Mouse (Mus musculus) hindbrain, embryonic 14.5 days (tissue): ENCODE measurements at regions not wholly inside any gene's neighbourhood (a gene's known extent, or its start where the extent isn't known, plus 50 kb on each side); places are given as distances from the start of the nearest gene placed in this dataset.
"Not testable (repeated sequence)": the region's sequence is repeated elsewhere in the genome, so short reads cannot be mapped to it uniquely, and the experiment has no call there.

Experiments used
- ATAC-seq: fragments of 200-750 bp; cut with Nextera tagmentation; 2 replicates; pipeline ENCODE4 v1.8.0; 2017; ENCODE audit warnings: moderate number of reproducible peaks, mild to moderate bottlenecking, moderate TSS enrichment, moderate library complexity; ENCODE audit not compliant: low FRiP score
- DNase-seq: peaks from one replicate; pipeline ENCODE4 v3.0.0-alpha.2; 2015; ENCODE audit warnings: low spot score
- H3K27ac ChIP-seq: fragments of 300-500 bp; sonication (generic); 2 replicates; pipeline ENCODE4 v1.5.1; 2014; ENCODE audit warnings: mild to moderate bottlenecking, moderate library complexity
- H3K27me3 ChIP-seq: fragments of 300-500 bp; sonication (generic); 2 replicates; pipeline ENCODE4 v1.6.1; 2014; ENCODE audit warnings: mild to moderate bottlenecking, low read length, mixed read lengths; ENCODE audit not compliant: control insufficient read depth, insufficient read depth
- H3K36me3 ChIP-seq: fragments of 300-500 bp; sonication (generic); replicated peaks from 2 replicates; pipeline ENCODE4 v1.6.1; 2014; ENCODE audit not compliant: control insufficient read depth, insufficient read depth
- H3K4me1 ChIP-seq: fragments of 300-500 bp; sonication (generic); replicated peaks from 2 replicates; pipeline ENCODE4 v1.6.1; 2014; ENCODE audit warnings: antibody characterized with exemption, low read length, mixed read lengths; ENCODE audit not compliant: control insufficient read depth, insufficient read depth
- H3K4me2 ChIP-seq: fragments of 300-500 bp; sonication (generic); replicated peaks from 2 replicates; pipeline ENCODE4 v1.6.1; 2014; ENCODE audit warnings: mild to moderate bottlenecking, moderate library complexity
- H3K4me3 ChIP-seq: fragments of 300-500 bp; sonication (generic); replicated peaks from 2 replicates; pipeline ENCODE4 v1.5.1; 2014; ENCODE audit warnings: mild to moderate bottlenecking, low read length
- H3K9ac ChIP-seq: fragments of 300-500 bp; sonication (generic); 2 replicates; pipeline ENCODE4 v1.6.1; 2014
- H3K9me3 ChIP-seq: fragments of 300-500 bp; sonication (generic); 2 replicates; pipeline ENCODE4 v1.6.1; 2016; ENCODE audit warnings: low read length; ENCODE audit not compliant: control insufficient read depth
- WGBS: fragments of 180-500 bp; shearing (Covaris S2); extraction: QIAGEN DNeasy Blood & Tissue Kit; methylation state at CpG from one replicate; pipeline ENCODE4 v1.1.7; 2014; 5-methylcytosine and 5-hydroxymethylcytosine counted together

GRCm38 (mm10) chr6:13763636-13764035, 76.1 kb downstream of the Gpr85 start:
- not testable (repeated sequence) for DNase-seq, H3K27ac ChIP-seq, H3K4me2 ChIP-seq, H3K4me1 ChIP-seq, H3K9ac ChIP-seq, H3K36me3 ChIP-seq, H3K9me3 ChIP-seq, H3K4me3 ChIP-seq, H3K27me3 ChIP-seq, ATAC-seq
- WGBS, result 87% methylated on average over 4 of the region's 4 CpGs

GRCm38 (mm10) chr6:13759431-13759830, 80.3 kb downstream of the Gpr85 start:
- H3K27me3 ChIP-seq, result no peaks in the 10 kb centered on the region
- H3K4me1 ChIP-seq, result no peaks in the 10 kb centered on the region
- H3K36me3 ChIP-seq, result no peaks in the 10 kb centered on the region
- no peaks in the 10 kb centered on the region for H3K9me3 ChIP-seq
- H3K9ac ChIP-seq, result no peak overlapping the region
- no peak overlapping the region for H3K4me3 ChIP-seq
- DNase-seq (peak; percentile 38), ATAC-seq (no peak)
- no peak overlapping the region for H3K27ac ChIP-seq
- WGBS, result 90% methylated on average over 2 of the region's 2 CpGs
- H3K4me2 ChIP-seq, result no peak overlapping the region

- H3K4me1 ChIP-seq, result no peaks in the 10 kb centered on the region
- no peak overlapping the region for H3K4me3 ChIP-seq
- peak; percentile 71 for DNase-seq
- H3K9ac ChIP-seq, result no peak overlapping the region
- H3K9me3 ChIP-seq, result no peaks in the 10 kb centered on the region
- no peaks in the 10 kb centered on the region for H3K27me3 ChIP-seq
- no peak overlapping the region for H3K27ac ChIP-seq
- H3K4me2 ChIP-seq, result no peak overlapping the region
- H3K36me3 ChIP-seq, result no peaks in the 10 kb centered on the region
- no peak for ATAC-seq
Observed at GRCm38 (mm10) chr6:13758946-13759345, 80.8 kb downstream of the Gpr85 start.

- H3K27me3 ChIP-seq, result no peaks in the 10 kb centered on the region
- H3K27ac ChIP-seq, result no peak overlapping the region
- 50% methylated on average over 7 of the region's 7 CpGs for WGBS
- peak; percentile 23 for DNase-seq
- no peak overlapping the region for H3K9ac ChIP-seq
- H3K4me3 ChIP-seq, result no peak overlapping the region
- H3K36me3 ChIP-seq, result no peaks in the 10 kb centered on the region
- 0 out of 2 replicates have a peak, but pooled peaks cover 5% of the 10 kb centered on the region for H3K4me1 ChIP-seq
- no peaks in the 10 kb centered on the region for H3K9me3 ChIP-seq
- ATAC-seq, result no peak
- no peak overlapping the region for H3K4me2 ChIP-seq
Observed at GRCm38 (mm10) chr6:13748931-13749638, 71.3 kb upstream of the Bmt2 start.

GRCm38 (mm10) chr6:13747969-13748368, 70.2 kb upstream of the Bmt2 start:
- WGBS, result 7% methylated on average over 8 of the region's 8 CpGs
- H3K27ac ChIP-seq, result no peak overlapping the region
- ATAC-seq (peak; percentile 68), DNase-seq (peak; percentile 38)
- peak overlapping the region; percentile 36; the same call in 1 of the 2 replicates for H3K4me2 ChIP-seq
- H3K27me3 ChIP-seq, result no peaks in the 10 kb centered on the region
- no peak overlapping the region for H3K4me3 ChIP-seq
- 0 out of 2 replicates have a peak, but pooled peaks cover 5% of the 10 kb centered on the region for H3K4me1 ChIP-seq
- no peaks in the 10 kb centered on the region for H3K9me3 ChIP-seq
- no peaks in the 10 kb centered on the region for H3K36me3 ChIP-seq
- no peak overlapping the region for H3K9ac ChIP-seq

GRCm38 (mm10) chr6:13746577-13747482, 69.1 kb upstream of the Bmt2 start:
- H3K9ac ChIP-seq, result no peak overlapping the region
- no peaks in the 10 kb centered on the region for H3K27me3 ChIP-seq
- no peak overlapping the region for H3K4me3 ChIP-seq
- H3K27ac ChIP-seq, result no peak overlapping the region
- 82% methylated on average over 8 of the region's 8 CpGs for WGBS
- H3K4me1 ChIP-seq, result 0 out of 2 replicates have a peak, but pooled peaks cover 5% of the 10 kb centered on the region
- ATAC-seq (no peak), DNase-seq (no peak)
- no peaks in the 10 kb centered on the region for H3K9me3 ChIP-seq
- no peaks in the 10 kb centered on the region for H3K36me3 ChIP-seq
- no peak overlapping the region for H3K4me2 ChIP-seq
